Mouse (Mus musculus): ENCODE results near the gene Crybb3. TPM values are rescaled to one million over a fixed set of nuclear protein-coding genes. Genes with fewer than 3 reads are reported as not detected.

Crybb3 gene
- polyA plus RNA-seq, 1 experiment from 2014 or later, result 0.91 TPM

- Histone ChIP-seq H3K9me3 (ENCODE audit: control insufficient read depth, low read length) (no peaks in the 10 kb centered on the region), H3K4me1 (ENCODE audit: control insufficient read depth, insufficient read depth, low read length) (peaks cover 5% of the 10 kb centered on the region; the same call in 1 of the 2 replicates), H3K27ac (ENCODE audit: low read depth, low read length) (no peak overlapping the region), H3K27me3 (ENCODE audit: control insufficient read depth, insufficient read depth, low read length) (no peaks in the 10 kb centered on the region), H3K9ac (replicated peaks; ENCODE audit: low read depth, low read length) (no peak overlapping the region), H3K4me2 (ENCODE audit: low read depth, low read length) (no peak overlapping the region), H3K36me3 (ENCODE audit: control insufficient read depth, insufficient read depth, low read length) (no peaks in the 10 kb centered on the region), H3K4me3 (ENCODE audit: low read depth, low read length) (no peak overlapping the region)
- ATAC-seq (ENCODE audit: low read depth), result no peak
- 87% methylated on average over 10 of the region's 10 CpGs for WGBS
Measured at GRCm38 (mm10) chr5:113045511-113046273, 35.7 kb downstream of the Crybb3 start.

- Histone ChIP-seq H3K4me3 (ENCODE audit: low read depth, low read length) (no peak overlapping the region), H3K9ac (replicated peaks; ENCODE audit: low read depth, low read length) (no peak overlapping the region), H3K9me3 (ENCODE audit: control insufficient read depth, low read length) (no peaks in the 10 kb centered on the region), H3K4me1 (ENCODE audit: control insufficient read depth, insufficient read depth, low read length) (peaks cover 5% of the 10 kb centered on the region; the same call in 1 of the 2 replicates), H3K27ac (ENCODE audit: low read depth, low read length) (no peak overlapping the region), H3K4me2 (ENCODE audit: low read depth, low read length) (no peak overlapping the region), H3K27me3 (ENCODE audit: control insufficient read depth, insufficient read depth, low read length) (no peaks in the 10 kb centered on the region), H3K36me3 (ENCODE audit: control insufficient read depth, insufficient read depth, low read length) (no peaks in the 10 kb centered on the region)
- 60% methylated on average over 8 of the region's 8 CpGs for WGBS
- no peak for ATAC-seq (ENCODE audit: low read depth)
Measured at GRCm38 (mm10) chr5:113043531-113043930, 37.9 kb downstream of the Crybb3 start.

- Histone ChIP-seq H3K27ac (ENCODE audit: low read depth, low read length) (peak overlapping the region; percentile 29; the same call in 1 of the 2 replicates), H3K4me1 (ENCODE audit: control insufficient read depth, insufficient read depth, low read length) (peaks cover 5% of the 10 kb centered on the region; the same call in 1 of the 2 replicates), H3K9me3 (ENCODE audit: control insufficient read depth, low read length) (no peaks in the 10 kb centered on the region), H3K4me2 (ENCODE audit: low read depth, low read length) (no peak overlapping the region), H3K9ac (replicated peaks; ENCODE audit: low read depth, low read length) (no peak overlapping the region), H3K36me3 (ENCODE audit: control insufficient read depth, insufficient read depth, low read length) (no peaks in the 10 kb centered on the region), H3K27me3 (ENCODE audit: control insufficient read depth, insufficient read depth, low read length) (no peaks in the 10 kb centered on the region), H3K4me3 (ENCODE audit: low read depth, low read length) (no peak overlapping the region)
- peak; percentile 92 for ATAC-seq (ENCODE audit: low read depth)
- 5% methylated on average over 5 of the region's 5 CpGs for WGBS
Measured at GRCm38 (mm10) chr5:113041567-113042071, 39.8 kb downstream of the Crybb3 start.

- WGBS, result 33% methylated on average over 6 of the region's 6 CpGs
- H3K4me1 ChIP-seq (ENCODE audit: control insufficient read depth, insufficient read depth, low read length), result peaks cover 5% of the 10 kb centered on the region; the same call in 1 of the 2 replicates
- H3K4me2 ChIP-seq (ENCODE audit: low read depth, low read length), result no peak overlapping the region
- H3K27me3 ChIP-seq (ENCODE audit: control insufficient read depth, insufficient read depth, low read length), result no peaks in the 10 kb centered on the region
- no peak overlapping the region for H3K4me3 ChIP-seq (ENCODE audit: low read depth, low read length)
- H3K27ac ChIP-seq (ENCODE audit: low read depth, low read length), result peak overlapping the region; percentile 29; the same call in 1 of the 2 replicates
- no peak overlapping the region for H3K9ac ChIP-seq (replicated peaks; ENCODE audit: low read depth, low read length)
- H3K36me3 ChIP-seq (ENCODE audit: control insufficient read depth, insufficient read depth, low read length), result no peaks in the 10 kb centered on the region
- H3K9me3 ChIP-seq (ENCODE audit: control insufficient read depth, low read length), result no peaks in the 10 kb centered on the region
- ATAC-seq (ENCODE audit: low read depth), result no peak
Measured at GRCm38 (mm10) chr5:113040776-113041175, 40.6 kb downstream of the Crybb3 start.

GRCm38 (mm10) chr5:113038601-113039000 lies 42.8 kb downstream of the Crybb3 start:
- Histone ChIP-seq H3K9me3 (ENCODE audit: control insufficient read depth, low read length) (no peaks in the 10 kb centered on the region), H3K4me3 (ENCODE audit: low read depth, low read length) (no peak overlapping the region), H3K9ac (replicated peaks; ENCODE audit: low read depth, low read length) (no peak overlapping the region), H3K4me2 (ENCODE audit: low read depth, low read length) (no peak overlapping the region), H3K4me1 (ENCODE audit: control insufficient read depth, insufficient read depth, low read length) (peaks cover 9% of the 10 kb centered on the region; the same call in 1 of the 2 replicates), H3K36me3 (ENCODE audit: control insufficient read depth, insufficient read depth, low read length) (no peaks in the 10 kb centered on the region), H3K27me3 (ENCODE audit: control insufficient read depth, insufficient read depth, low read length) (no peaks in the 10 kb centered on the region), H3K27ac (ENCODE audit: low read depth, low read length) (no peak overlapping the region)
- 63% methylated on average over 6 of the region's 6 CpGs for WGBS
- ATAC-seq (ENCODE audit: low read depth), result no peak

GRCm38 (mm10) chr5:113035094-113036047 lies 46.0 kb downstream of the Crybb3 start:
- Histone ChIP-seq H3K27me3 (ENCODE audit: control insufficient read depth, insufficient read depth, low read length) (no peaks in the 10 kb centered on the region), H3K27ac (ENCODE audit: low read depth, low read length) (no peak overlapping the region), H3K4me3 (ENCODE audit: low read depth, low read length) (no peak overlapping the region), H3K9me3 (ENCODE audit: control insufficient read depth, low read length) (no peaks in the 10 kb centered on the region), H3K4me2 (ENCODE audit: low read depth, low read length) (no peak overlapping the region), H3K4me1 (ENCODE audit: control insufficient read depth, insufficient read depth, low read length) (0 out of 2 replicates have a peak, but pooled peaks cover 4% of the 10 kb centered on the region), H3K36me3 (ENCODE audit: control insufficient read depth, insufficient read depth, low read length) (no peaks in the 10 kb centered on the region), H3K9ac (replicated peaks; ENCODE audit: low read depth, low read length) (no peak overlapping the region)
- 49% methylated on average over 10 of the region's 10 CpGs for WGBS
- no peak for ATAC-seq (ENCODE audit: low read depth)

- Histone ChIP-seq H3K9ac (replicated peaks; ENCODE audit: low read depth, low read length) (no peak overlapping the region), H3K4me1 (ENCODE audit: control insufficient read depth, insufficient read depth, low read length) (0 out of 2 replicates have a peak, but pooled peaks cover 4% of the 10 kb centered on the region), H3K4me3 (ENCODE audit: low read depth, low read length) (no peak overlapping the region), H3K4me2 (ENCODE audit: low read depth, low read length) (no peak overlapping the region), H3K27me3 (ENCODE audit: control insufficient read depth, insufficient read depth, low read length) (no peaks in the 10 kb centered on the region), H3K9me3 (ENCODE audit: control insufficient read depth, low read length) (no peaks in the 10 kb centered on the region), H3K27ac (ENCODE audit: low read depth, low read length) (no peak overlapping the region), H3K36me3 (ENCODE audit: control insufficient read depth, insufficient read depth, low read length) (no peaks in the 10 kb centered on the region)
- ATAC-seq (ENCODE audit: low read depth), result no peak
- WGBS, result 47% methylated on average over 15 of the region's 15 CpGs
Measured at GRCm38 (mm10) chr5:113031201-113031754, 50.1 kb downstream of the Crybb3 start.

GRCm38 (mm10) chr5:113030082-113030481 lies 51.3 kb downstream of the Crybb3 start:
- no peak for ATAC-seq (ENCODE audit: low read depth)
- Histone ChIP-seq H3K4me3 (ENCODE audit: low read depth, low read length) (no peak overlapping the region), H3K36me3 (ENCODE audit: control insufficient read depth, insufficient read depth, low read length) (no peaks in the 10 kb centered on the region), H3K9ac (replicated peaks; ENCODE audit: low read depth, low read length) (no peak overlapping the region), H3K9me3 (ENCODE audit: control insufficient read depth, low read length) (no peaks in the 10 kb centered on the region), H3K4me2 (ENCODE audit: low read depth, low read length) (no peak overlapping the region), H3K27ac (ENCODE audit: low read depth, low read length) (no peak overlapping the region), H3K4me1 (ENCODE audit: control insufficient read depth, insufficient read depth, low read length) (0 out of 2 replicates have a peak, but pooled peaks cover 3% of the 10 kb centered on the region), H3K27me3 (ENCODE audit: control insufficient read depth, insufficient read depth, low read length) (no peaks in the 10 kb centered on the region)
- 80% methylated on average over 3 of the region's 3 CpGs for WGBS

Measured in neural tube, embryonic 14.5 days (tissue).